Mouse (Mus musculus) neural tube, embryonic 11.5 days (tissue): ENCODE data around the gene Ptpn1. TPM values are rescaled to one million over a fixed set of nuclear protein-coding genes. Genes with fewer than 3 reads are reported as not detected.

Experiments used
- ATAC-seq: fragments of 200-750 bp; cut with Nextera tagmentation; 2 replicates; pipeline ENCODE4 v1.8.0; 2017; ENCODE audit warnings: moderate number of reproducible peaks, mild to moderate bottlenecking, moderate TSS enrichment, moderate library complexity; ENCODE audit not compliant: insufficient read depth, low FRiP score, low TSS enrichment
- DNase-seq: peaks from one replicate; pipeline ENCODE4 v3.0.0-alpha.2; 2015; ENCODE audit warnings: low spot score
- H3K27ac ChIP-seq: fragments of 300-500 bp; sonication (generic); 2 replicates; pipeline ENCODE4 v1.5.1; 2014; ENCODE audit warnings: low read depth, mild to moderate bottlenecking, low read length
- H3K27me3 ChIP-seq: fragments of 300-500 bp; sonication (generic); 2 replicates; pipeline ENCODE4 v1.6.1; 2014; ENCODE audit warnings: mild to moderate bottlenecking, low read length, mixed read lengths; ENCODE audit not compliant: control insufficient read depth, insufficient read depth
- H3K36me3 ChIP-seq: fragments of 300-500 bp; sonication (generic); 2 replicates; pipeline ENCODE4 v1.6.1; 2014; ENCODE audit warnings: mild to moderate bottlenecking, low read length, moderate library complexity, mixed read lengths; ENCODE audit not compliant: control insufficient read depth, insufficient read depth
- H3K4me1 ChIP-seq: fragments of 300-500 bp; sonication (generic); 2 replicates; pipeline ENCODE4 v1.6.1; 2014; ENCODE audit warnings: low read length, mixed read lengths; ENCODE audit not compliant: control insufficient read depth, insufficient read depth
- H3K4me2 ChIP-seq: fragments of 300-500 bp; sonication (generic); 2 replicates; pipeline ENCODE4 v1.6.1; 2014; ENCODE audit warnings: low read depth, mild to moderate bottlenecking, moderate library complexity
- H3K4me3 ChIP-seq: fragments of 300-500 bp; sonication (generic); 2 replicates; pipeline ENCODE4 v1.5.1; 2014; ENCODE audit warnings: low read depth, low read length
- H3K9ac ChIP-seq: fragments of 300-500 bp; sonication (generic); 2 replicates; pipeline ENCODE4 v1.6.1; 2014; ENCODE audit warnings: mild to moderate bottlenecking, low read length
- H3K9me3 ChIP-seq: fragments of 300-500 bp; sonication (generic); 2 replicates; pipeline ENCODE4 v1.6.1; 2016; ENCODE audit warnings: low read length; ENCODE audit not compliant: control insufficient read depth
- WGBS: fragments of 180-500 bp; shearing (Covaris S2); extraction: QIAGEN DNeasy Blood & Tissue Kit; methylation state at CpG from one replicate; pipeline ENCODE4 v1.1.7; 2014; 5-methylcytosine and 5-hydroxymethylcytosine counted together
- polyA plus RNA-seq: library from polyadenylated mRNA; unstranded; fragments of >200 nt; fragmentation: Nextera tagmentation; extraction: Ambion mirVana; gene quantifications from 2 replicates; pipeline ENCODE4 v1.2.1, GENCODE M21; 2014

The Ptpn1 gene
- polyA plus RNA-seq, 1 experiment from 2014 or later, result 98.9 TPM

- H3K36me3 ChIP-seq, result no peaks in the 10 kb centered on the region
- H3K4me1 ChIP-seq, result no peaks in the 10 kb centered on the region
- no peak overlapping the region for H3K9ac ChIP-seq
- no peak overlapping the region for H3K27ac ChIP-seq
- no peak overlapping the region for H3K4me2 ChIP-seq
- ATAC-seq (no peak), DNase-seq (no peak)
- H3K4me3 ChIP-seq, result no peak overlapping the region
- H3K27me3 ChIP-seq, result no peaks in the 10 kb centered on the region
- no peaks in the 10 kb centered on the region for H3K9me3 ChIP-seq
- WGBS, result 68% methylated on average over 8 of the region's 8 CpGs
Measured at GRCm38 (mm10) chr2:167996672-167997215, 64.9 kb downstream of the Ptpn1 start.

GRCm38 (mm10) chr2:167997562-167997961 lies 65.7 kb downstream of the Ptpn1 start:
- Histone ChIP-seq H3K27ac (no peak overlapping the region), H3K4me3 (no peak overlapping the region), H3K4me1 (no peaks in the 10 kb centered on the region), H3K36me3 (no peaks in the 10 kb centered on the region), H3K9me3 (no peaks in the 10 kb centered on the region), H3K27me3 (no peaks in the 10 kb centered on the region), H3K4me2 (no peak overlapping the region), H3K9ac (no peak overlapping the region)
- ATAC-seq, result no peak
- WGBS, result 67% methylated on average over 2 of the region's 3 CpGs
- DNase-seq, result no peak

- Histone ChIP-seq H3K4me1 (no peaks in the 10 kb centered on the region), H3K9me3 (no peaks in the 10 kb centered on the region), H3K27me3 (no peaks in the 10 kb centered on the region), H3K27ac (no peak overlapping the region), H3K9ac (no peak overlapping the region), H3K36me3 (no peaks in the 10 kb centered on the region), H3K4me2 (no peak overlapping the region), H3K4me3 (no peak overlapping the region)
- DNase-seq (no peak), ATAC-seq (no peak)
- 63% methylated on average over 3 of the region's 3 CpGs for WGBS
Measured at GRCm38 (mm10) chr2:167999145-167999743, 67.4 kb downstream of the Ptpn1 start.

GRCm38 (mm10) chr2:168002188-168002587 lies 70.3 kb downstream of the Ptpn1 start:
- no peaks in the 10 kb centered on the region for H3K9me3 ChIP-seq
- no peaks in the 10 kb centered on the region for H3K4me1 ChIP-seq
- no peak for DNase-seq
- no peak overlapping the region for H3K9ac ChIP-seq
- no peaks in the 10 kb centered on the region for H3K36me3 ChIP-seq
- ATAC-seq, result no peak
- WGBS, result 56% methylated on average over 4 of the region's 4 CpGs
- H3K27me3 ChIP-seq, result no peaks in the 10 kb centered on the region
- H3K4me2 ChIP-seq, result no peak overlapping the region
- H3K27ac ChIP-seq, result no peak overlapping the region
- no peak overlapping the region for H3K4me3 ChIP-seq

- Histone ChIP-seq H3K9ac (no peak overlapping the region), H3K27ac (no peak overlapping the region), H3K4me1 (no peaks in the 10 kb centered on the region), H3K36me3 (no peaks in the 10 kb centered on the region), H3K9me3 (no peaks in the 10 kb centered on the region), H3K4me2 (no peak overlapping the region), H3K27me3 (no peaks in the 10 kb centered on the region), H3K4me3 (no peak overlapping the region)
- DNase-seq (no peak), ATAC-seq (no peak)
- 72% methylated on average over 2 of the region's 2 CpGs for WGBS
Measured at GRCm38 (mm10) chr2:168002884-168003283, 71.0 kb downstream of the Ptpn1 start.

GRCm38 (mm10) chr2:168003431-168003830 lies 71.6 kb downstream of the Ptpn1 start:
- H3K9ac ChIP-seq, result no peak overlapping the region
- no peaks in the 10 kb centered on the region for H3K36me3 ChIP-seq
- no peak overlapping the region for H3K27ac ChIP-seq
- no peaks in the 10 kb centered on the region for H3K4me1 ChIP-seq
- no peak overlapping the region for H3K4me2 ChIP-seq
- WGBS, result 73% methylated on average over 12 of the region's 12 CpGs
- no peak for ATAC-seq
- H3K27me3 ChIP-seq, result no peaks in the 10 kb centered on the region
- no peaks in the 10 kb centered on the region for H3K9me3 ChIP-seq
- H3K4me3 ChIP-seq, result no peak overlapping the region
- DNase-seq, result no peak

- ATAC-seq, result no peak
- WGBS, result 50% methylated on average over 2 of the region's 2 CpGs
- DNase-seq, result no peak
- H3K4me1 ChIP-seq, result no peaks in the 10 kb centered on the region
- no peak overlapping the region for H3K27ac ChIP-seq
- H3K27me3 ChIP-seq, result no peaks in the 10 kb centered on the region
- no peaks in the 10 kb centered on the region for H3K9me3 ChIP-seq
- H3K9ac ChIP-seq, result no peak overlapping the region
- no peak overlapping the region for H3K4me2 ChIP-seq
- H3K36me3 ChIP-seq, result no peaks in the 10 kb centered on the region
- no peak overlapping the region for H3K4me3 ChIP-seq
Measured at GRCm38 (mm10) chr2:168004369-168004768, 72.5 kb downstream of the Ptpn1 start.

- no peak for ATAC-seq
- Histone ChIP-seq H3K27ac (no peak overlapping the region), H3K4me1 (no peaks in the 10 kb centered on the region), H3K4me2 (no peak overlapping the region), H3K36me3 (no peaks in the 10 kb centered on the region), H3K9me3 (no peaks in the 10 kb centered on the region), H3K27me3 (no peaks in the 10 kb centered on the region), H3K9ac (no peak overlapping the region), H3K4me3 (no peak overlapping the region)
- 91% methylated on average over 3 of the region's 3 CpGs for WGBS
- no peak for DNase-seq
Measured at GRCm38 (mm10) chr2:168005005-168005404, 73.1 kb downstream of the Ptpn1 start.

- no peaks in the 10 kb centered on the region for H3K27me3 ChIP-seq
- WGBS, result 68% methylated on average over 3 of the region's 3 CpGs
- H3K36me3 ChIP-seq, result no peaks in the 10 kb centered on the region
- ATAC-seq (no peak), DNase-seq (no peak)
- H3K4me3 ChIP-seq, result no peak overlapping the region
- peaks cover 2% of the 10 kb centered on the region; the same call in 1 of the 2 replicates for H3K4me1 ChIP-seq
- H3K9ac ChIP-seq, result no peak overlapping the region
- no peaks in the 10 kb centered on the region for H3K9me3 ChIP-seq
- H3K4me2 ChIP-seq, result no peak overlapping the region
- no peak overlapping the region for H3K27ac ChIP-seq
Measured at GRCm38 (mm10) chr2:168005616-168006015, 73.8 kb downstream of the Ptpn1 start.
